Mouse (Mus musculus) intestine, embryonic 15.5 days (tissue): ENCODE measurements around the gene Acaa1a. TPM values are rescaled to one million over a fixed set of nuclear protein-coding genes. Genes with fewer than 3 reads are reported as not detected.

ENCODE experiments used
- ATAC-seq: fragments of 200-750 bp; cut with Nextera tagmentation; 2 replicates; pipeline ENCODE4 v1.8.0; 2017; ENCODE audit warnings: moderate TSS enrichment, moderate library complexity
- H3K27ac ChIP-seq: fragments of 300-500 bp; sonication (generic); 2 replicates; pipeline ENCODE4 v1.5.1; 2015; ENCODE audit warnings: mild to moderate bottlenecking, inconsistent platforms
- H3K27me3 ChIP-seq: fragments of 300-500 bp; sonication (generic); replicated peaks from 2 replicates; pipeline ENCODE4 v1.6.1; 2015; ENCODE audit warnings: inconsistent platforms
- H3K36me3 ChIP-seq: fragments of 300-500 bp; sonication (generic); 2 replicates; pipeline ENCODE4 v1.6.1; 2015; ENCODE audit warnings: inconsistent platforms
- H3K4me1 ChIP-seq: fragments of 300-500 bp; sonication (generic); replicated peaks from 2 replicates; pipeline ENCODE4 v1.6.1; 2015; ENCODE audit warnings: inconsistent platforms
- H3K4me2 ChIP-seq: fragments of 300-500 bp; sonication (generic); replicated peaks from 2 replicates; pipeline ENCODE4 v1.6.1; 2015; ENCODE audit warnings: mild to moderate bottlenecking, inconsistent platforms
- H3K4me3 ChIP-seq: fragments of 300-500 bp; sonication (generic); replicated peaks from 2 replicates; pipeline ENCODE4 v1.5.1; 2015; ENCODE audit warnings: inconsistent platforms
- H3K9ac ChIP-seq: fragments of 300-500 bp; sonication (generic); 2 replicates; pipeline ENCODE4 v1.6.1; 2015; ENCODE audit warnings: inconsistent platforms
- H3K9me3 ChIP-seq: fragments of 300-500 bp; sonication (generic); 2 replicates; pipeline ENCODE4 v1.6.1; 2016; ENCODE audit warnings: inconsistent platforms
- WGBS: fragments of 180-500 bp; shearing (Covaris S2); methylation state at CpG from one replicate; pipeline ENCODE4 v1.1.7; 2015; 5-methylcytosine and 5-hydroxymethylcytosine counted together
- polyA plus RNA-seq: library from polyadenylated mRNA; unstranded; fragments of >200 nt; fragmentation: Nextera tagmentation; extraction: Ambion mirVana; gene quantifications from 2 replicates; pipeline ENCODE4 v1.2.1, GENCODE M21; 2015

The Acaa1a gene
- polyA plus RNA-seq, 1 experiment from 2014 or later, result 95.2 TPM

GRCm38 (mm10) chr9:119322289-119323259, 16.9 kb upstream of the Acaa1a start, which contains the start of gene Oxsr1:
TSS of gene Oxsr1 (minus strand) at chr9:119322427.
- H3K27ac ChIP-seq, result peak within 1 kb of the TSS; percentile 91
- H3K36me3 ChIP-seq, result no peaks in the 10 kb centered on the region
- H3K4me3 ChIP-seq, result peak within 1 kb of the TSS; percentile 95
- peaks cover 7% of the 10 kb centered on the region; the same call in 1 of the 2 replicates for H3K4me1 ChIP-seq
- ATAC-seq, result peak; percentile 99
- no peaks in the 10 kb centered on the region for H3K27me3 ChIP-seq
- H3K4me2 ChIP-seq, result peak within 1 kb of the TSS; percentile 94
- H3K9me3 ChIP-seq, result no peaks in the 10 kb centered on the region
- peak within 1 kb of the TSS; percentile 81 for H3K9ac ChIP-seq
- WGBS, result under 1% methylated on average over 74 of the region's 76 CpGs

GRCm38 (mm10) chr9:119323260-119323645, 16.2 kb upstream of the Acaa1a start:
- H3K27ac ChIP-seq, result peak overlapping the region; percentile 91
- 4% methylated on average over 9 of the region's 9 CpGs for WGBS
- ATAC-seq, result peak; percentile 11

GRCm38 (mm10) chr9:119324130-119324529, 15.3 kb upstream of the Acaa1a start:
- H3K4me3 ChIP-seq, result no peak overlapping the region

More at GRCm38 (mm10) chr9:119323260-119323645, 16.2 kb upstream of the Acaa1a start:
- Histone ChIP-seq H3K4me3 (peak overlapping the region; percentile 95), H3K27me3 (no peaks in the 10 kb centered on the region), H3K36me3 (no peaks in the 10 kb centered on the region), H3K4me1 (peaks cover 7% of the 10 kb centered on the region; the same call in 1 of the 2 replicates), H3K4me2 (peak overlapping the region; percentile 94), H3K9me3 (no peaks in the 10 kb centered on the region), H3K9ac (peak overlapping the region; percentile 55)

GRCm38 (mm10) chr9:119328488-119328887, 11.0 kb upstream of the Acaa1a start:
- Histone ChIP-seq H3K9me3 (no peaks in the 10 kb centered on the region), H3K27ac (no peak overlapping the region), H3K4me1 (no peaks in the 10 kb centered on the region), H3K36me3 (no peaks in the 10 kb centered on the region), H3K9ac (no peak overlapping the region), H3K4me3 (no peak overlapping the region), H3K27me3 (no peaks in the 10 kb centered on the region), H3K4me2 (no peak overlapping the region)
- 78% methylated on average over 3 of the region's 3 CpGs for WGBS
- ATAC-seq, result no peak

More at GRCm38 (mm10) chr9:119324130-119324529, 15.3 kb upstream of the Acaa1a start:
- Histone ChIP-seq H3K9me3 (no peaks in the 10 kb centered on the region), H3K9ac (no peak overlapping the region), H3K27ac (no peak overlapping the region), H3K4me2 (no peak overlapping the region), H3K36me3 (no peaks in the 10 kb centered on the region), H3K27me3 (no peaks in the 10 kb centered on the region), H3K4me1 (peaks cover 7% of the 10 kb centered on the region; the same call in 1 of the 2 replicates)
- ATAC-seq, result no peak
- 73% methylated on average over 1 of the region's 1 CpGs for WGBS

- no peaks in the 10 kb centered on the region for H3K9me3 ChIP-seq
- no peak overlapping the region for H3K4me3 ChIP-seq
- H3K4me2 ChIP-seq, result no peak overlapping the region
- no peak overlapping the region for H3K27ac ChIP-seq
- H3K27me3 ChIP-seq, result no peaks in the 10 kb centered on the region
- no peaks in the 10 kb centered on the region for H3K36me3 ChIP-seq
- H3K9ac ChIP-seq, result no peak overlapping the region
- ATAC-seq, result no peak
- peaks cover 6% of the 10 kb centered on the region for H3K4me1 ChIP-seq
- 86% methylated on average over 15 of the region's 15 CpGs for WGBS
These were observed 9.1 kb upstream of the Acaa1a start for GRCm38 (mm10) chr9:119330186-119330963.

GRCm38 (mm10) chr9:119334324-119334723, 5.2 kb upstream of the Acaa1a start:
- H3K27me3 ChIP-seq, result no peaks in the 10 kb centered on the region
- peaks cover 7% of the 10 kb centered on the region for H3K36me3 ChIP-seq
- peaks cover 14% of the 10 kb centered on the region for H3K4me1 ChIP-seq
- WGBS, result 50% methylated on average over 10 of the region's 10 CpGs
- H3K4me3 ChIP-seq, result no peak overlapping the region
- no peak overlapping the region for H3K9ac ChIP-seq
- H3K4me2 ChIP-seq, result no peak overlapping the region
- peak overlapping the region; percentile 51; the same call in 1 of the 2 replicates for H3K27ac ChIP-seq
- no peaks in the 10 kb centered on the region for H3K9me3 ChIP-seq
- no peak for ATAC-seq

- Histone ChIP-seq H3K9ac (no peak overlapping the region), H3K27ac (peak overlapping the region; percentile 51; the same call in 1 of the 2 replicates), H3K4me3 (no peak overlapping the region), H3K27me3 (no peaks in the 10 kb centered on the region), H3K4me2 (no peak overlapping the region), H3K9me3 (no peaks in the 10 kb centered on the region), H3K36me3 (peaks cover 7% of the 10 kb centered on the region), H3K4me1 (peaks cover 14% of the 10 kb centered on the region)
- no peak for ATAC-seq
- 89% methylated on average over 2 of the region's 2 CpGs for WGBS
These were observed 4.6 kb upstream of the Acaa1a start for GRCm38 (mm10) chr9:119334834-119335233.

- H3K27me3 ChIP-seq, result no peaks in the 10 kb centered on the region
- no peaks in the 10 kb centered on the region for H3K9me3 ChIP-seq
- no peak for ATAC-seq
- H3K4me1 ChIP-seq, result peaks cover 16% of the 10 kb centered on the region
- H3K9ac ChIP-seq, result no peak overlapping the region
- H3K4me3 ChIP-seq, result no peak overlapping the region
- H3K27ac ChIP-seq, result no peak overlapping the region
- no peak overlapping the region for H3K4me2 ChIP-seq
- WGBS, result 85% methylated on average over 4 of the region's 4 CpGs
- H3K36me3 ChIP-seq, result peaks cover 7% of the 10 kb centered on the region
These were observed 3.9 kb upstream of the Acaa1a start for GRCm38 (mm10) chr9:119335571-119335970.

GRCm38 (mm10) chr9:119337842-119338241, 1.6 kb upstream of the Acaa1a start:
- WGBS, result 96% methylated on average over 14 of the region's 14 CpGs
- Histone ChIP-seq H3K9ac (no peak overlapping the region), H3K9me3 (no peaks in the 10 kb centered on the region), H3K36me3 (peaks cover 7% of the 10 kb centered on the region), H3K27ac (no peak overlapping the region), H3K27me3 (no peaks in the 10 kb centered on the region), H3K4me3 (no peak overlapping the region), H3K4me1 (peaks cover 25% of the 10 kb centered on the region), H3K4me2 (no peak overlapping the region)
- ATAC-seq, result no peak

- H3K4me2 ChIP-seq, result no peak overlapping the region
- ATAC-seq, result no peak
- 89% methylated on average over 3 of the region's 3 CpGs for WGBS
- no peak overlapping the region for H3K9ac ChIP-seq
- H3K36me3 ChIP-seq, result peaks cover 7% of the 10 kb centered on the region
- H3K27me3 ChIP-seq, result no peaks in the 10 kb centered on the region
- H3K27ac ChIP-seq, result no peak overlapping the region
- H3K4me1 ChIP-seq, result peaks cover 27% of the 10 kb centered on the region
- no peak overlapping the region for H3K4me3 ChIP-seq
- H3K9me3 ChIP-seq, result no peaks in the 10 kb centered on the region
These were observed 1.1 kb upstream of the Acaa1a start for GRCm38 (mm10) chr9:119338350-119338749.

- H3K27me3 ChIP-seq, result no peaks in the 10 kb centered on the region
- no peak overlapping the region for H3K27ac ChIP-seq
- H3K4me2 ChIP-seq, result peak overlapping the region; percentile 76
- no peaks in the 10 kb centered on the region for H3K9me3 ChIP-seq
- peak overlapping the region; percentile 81 for H3K4me3 ChIP-seq
- peaks cover 26% of the 10 kb centered on the region for H3K4me1 ChIP-seq
- peaks cover 7% of the 10 kb centered on the region for H3K36me3 ChIP-seq
- no peak for ATAC-seq
- peak overlapping the region; percentile 77 for H3K9ac ChIP-seq
- 40% methylated on average over 7 of the region's 7 CpGs for WGBS
These were observed 370 bp upstream of the Acaa1a start for GRCm38 (mm10) chr9:119339106-119339505.

GRCm38 (mm10) chr9:119340212-119340580, 720 bp downstream of the Acaa1a start:
- H3K4me2 ChIP-seq, result peak overlapping the region; percentile 76
- H3K27ac ChIP-seq, result peak overlapping the region; percentile 94
- H3K9ac ChIP-seq, result peak overlapping the region; percentile 78
- WGBS, result 3% methylated on average over 8 of the region's 8 CpGs
- peaks cover 21% of the 10 kb centered on the region for H3K4me1 ChIP-seq
- H3K27me3 ChIP-seq, result no peaks in the 10 kb centered on the region
- no peaks in the 10 kb centered on the region for H3K9me3 ChIP-seq
- peaks cover 11% of the 10 kb centered on the region for H3K36me3 ChIP-seq
- ATAC-seq, result no peak
- peak overlapping the region; percentile 81 for H3K4me3 ChIP-seq
